Mouse (Mus musculus) adrenal gland, postnatal 10 days (tissue): ENCODE results near the gene Cep55. TPM values are rescaled to one million over a fixed set of nuclear protein-coding genes. Genes with fewer than 3 reads are reported as not detected.

Source experiments
- DNase-seq: peaks from one replicate; pipeline ENCODE4 v3.0.0; 2021; ENCODE audit warnings: mixed read lengths
- long read RNA-seq, 2 experiments: library from polyadenylated mRNA; stranded (forward); transcript quantifications; one replicate each; pipeline ENCODE4 v2.0.0; 2021
- total RNA-seq, 2 experiments: library from RNA; stranded (reverse); gene quantifications; 2 replicates each; pipeline ENCODE4 v1.2.3; 2021

Gene Cep55
- total RNA-seq: 1 to 10 TPM; 7.1 to 7.7 TPM
- long read RNA-seq, experiment 1, partial matches to known transcripts: 2 of 13 reads
- long read RNA-seq, experiment 1, other reads (novel, unspliced or antisense): 10 of 13 reads
- long read RNA-seq, experiment 2, partial matches to known transcripts: 0 of 11 reads
- long read RNA-seq, experiment 2, other reads (novel, unspliced or antisense): 10 of 11 reads

DNA sequence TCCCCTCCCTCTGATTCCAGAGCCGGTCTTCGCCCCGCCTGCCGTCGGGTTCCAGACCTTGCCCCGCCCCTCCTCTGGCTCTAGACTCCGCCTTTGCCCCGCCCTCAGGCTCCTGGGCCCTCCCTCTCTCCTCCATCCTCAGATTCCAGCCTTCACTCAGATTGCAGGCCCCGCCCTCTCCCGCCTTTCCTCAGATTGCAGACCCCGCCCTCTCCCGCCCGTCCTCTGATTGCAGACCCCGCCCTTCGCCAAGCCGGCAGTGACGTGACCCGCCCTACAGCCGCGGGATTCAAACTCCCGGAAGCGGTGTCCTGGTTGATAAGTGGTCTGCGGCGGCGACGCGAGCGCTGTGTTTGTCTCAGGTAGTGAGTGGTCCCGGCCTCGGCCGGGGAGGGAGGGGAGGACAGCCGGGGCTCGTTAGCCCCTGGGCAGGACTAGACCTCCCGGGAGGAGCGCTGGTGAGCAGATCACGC is at the start of gene Cep55:
Gene Cep55 (plus strand): TSS at position 292 of the 473 bp plus-strand sequence.
- DNase-seq: peak; percentile 97

DNA sequence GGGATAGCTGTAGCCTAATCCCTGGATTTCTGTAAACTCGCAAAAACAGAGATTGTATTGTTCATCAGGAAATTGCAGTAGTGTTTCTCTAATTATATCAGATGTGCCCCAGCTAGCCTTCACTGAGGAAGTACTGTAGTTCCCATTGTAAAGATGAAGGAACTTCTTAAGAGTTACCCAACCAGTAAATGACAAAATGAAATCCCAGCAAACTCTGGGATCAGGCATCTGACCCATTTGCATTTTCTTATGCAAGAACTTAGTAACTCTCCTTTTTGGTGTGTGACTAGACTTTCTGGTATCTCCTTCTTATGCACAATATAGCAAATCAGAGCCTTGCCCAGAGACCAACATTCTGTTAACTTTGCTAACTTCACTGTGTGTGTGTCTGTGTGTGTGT is 43.4 kb upstream of the Cep55 start:
- DNase-seq: no peak

DNA sequence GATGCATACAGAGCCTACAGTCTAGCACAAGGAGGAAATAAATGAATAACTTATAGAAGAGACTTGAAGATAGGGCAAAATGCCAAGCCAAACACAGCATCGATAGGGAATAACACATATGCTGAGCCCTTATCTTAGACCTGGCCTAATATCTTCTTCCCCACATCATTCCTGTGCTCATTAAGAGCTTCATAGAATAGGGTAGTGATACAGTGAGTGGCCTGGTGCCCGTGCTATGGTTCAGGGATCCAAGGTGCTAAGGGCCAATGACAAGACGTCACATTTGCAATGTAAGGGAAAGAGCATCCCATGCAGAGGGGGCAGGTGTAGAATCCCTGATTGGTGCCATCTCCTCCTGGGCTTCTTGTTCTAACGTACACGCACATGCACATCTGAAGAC is 40.4 kb upstream of the Cep55 start:
- no peak for DNase-seq

DNA sequence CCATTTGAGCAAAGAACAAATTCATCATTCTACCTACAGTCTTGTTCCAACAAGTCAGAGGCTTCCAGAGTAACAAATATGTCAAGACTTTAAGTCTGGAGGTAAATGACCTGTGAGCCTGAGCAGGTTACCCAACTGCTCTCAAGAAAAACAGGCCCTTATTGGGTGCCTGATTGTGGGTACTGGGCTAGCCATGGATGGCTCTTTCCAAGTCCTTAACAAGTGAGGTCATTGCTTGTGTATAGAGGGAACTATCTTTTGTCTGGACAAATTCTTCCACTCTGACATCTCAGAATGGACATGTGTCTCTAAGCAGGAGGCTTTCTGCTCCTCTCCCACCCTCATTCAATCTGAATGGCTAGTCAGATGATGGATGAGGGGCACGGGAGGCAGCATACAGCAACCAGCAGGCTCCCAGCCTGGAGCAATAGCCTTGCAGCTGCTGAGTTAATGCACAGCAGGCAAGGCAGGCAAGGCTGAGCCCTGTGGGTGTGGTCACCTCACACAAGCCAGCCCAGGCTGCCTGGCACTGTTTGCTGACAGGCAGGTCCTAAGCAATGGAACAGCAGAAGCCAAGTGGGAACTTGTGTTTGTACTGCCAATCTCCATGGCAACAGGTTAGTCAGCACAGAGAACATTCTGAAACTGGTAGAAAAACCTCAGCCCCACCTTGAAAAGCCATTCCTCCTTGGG is 39.5 kb upstream of the Cep55 start:
- DNase-seq: peak; percentile 78

DNA sequence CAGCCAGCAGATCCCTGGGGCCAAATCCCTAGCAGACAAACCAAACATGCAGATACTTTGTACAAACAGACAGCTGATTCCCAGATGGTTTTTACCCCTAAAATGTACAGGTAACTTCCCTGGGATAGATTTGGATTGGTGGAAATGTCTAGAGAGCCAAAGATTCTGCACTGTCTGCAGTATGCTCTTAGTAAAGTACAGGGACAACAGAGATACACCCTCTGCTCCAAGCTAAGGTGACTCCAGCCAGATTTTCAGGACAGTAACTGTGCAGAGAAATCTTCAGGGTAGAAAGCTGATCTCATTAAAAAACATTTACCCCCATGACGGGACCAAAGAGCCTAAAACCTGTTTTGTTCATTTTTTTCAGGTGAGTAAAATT is 38.9 kb upstream of the Cep55 start:
- no peak for DNase-seq

DNA sequence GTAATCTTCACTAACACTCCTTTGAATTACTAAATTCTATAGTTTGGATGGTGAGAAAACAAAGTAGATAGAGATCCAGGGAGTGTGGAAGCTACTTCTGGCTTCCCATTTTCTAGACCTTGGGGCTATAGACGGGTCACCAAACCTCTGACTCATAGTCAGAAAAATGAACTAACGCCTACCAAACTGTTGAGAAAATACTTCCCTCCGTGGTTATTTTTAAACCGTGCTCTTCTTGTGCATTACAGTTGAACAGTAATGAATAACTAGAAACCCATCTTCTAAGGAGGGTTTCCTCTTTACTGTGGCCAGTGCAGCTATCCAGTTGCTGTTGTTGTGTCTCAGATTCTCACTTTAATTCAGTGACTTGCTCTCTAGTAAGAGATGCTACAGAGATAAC is 32.1 kb upstream of the Cep55 start:
- DNase-seq: no peak

DNA sequence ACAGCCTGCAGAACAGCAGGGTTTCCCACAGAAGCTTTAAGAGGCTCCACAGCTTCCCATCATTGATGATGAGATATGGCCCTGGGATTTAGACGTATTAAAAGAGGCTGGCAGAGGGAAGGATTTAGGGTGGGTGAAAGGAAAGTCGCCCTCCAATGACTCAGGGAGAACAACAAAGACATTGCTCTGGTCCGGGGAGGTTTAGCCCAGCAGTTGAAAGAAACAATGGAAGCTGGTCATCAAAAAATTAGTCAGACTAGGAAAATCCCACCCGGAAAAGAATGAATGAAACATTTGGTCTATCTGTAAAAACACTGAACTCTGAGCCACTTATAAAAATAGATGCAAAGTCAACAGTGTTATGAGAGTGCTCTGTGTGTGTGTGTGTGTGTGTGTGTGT is 31.2 kb upstream of the Cep55 start:
- no peak for DNase-seq

DNA sequence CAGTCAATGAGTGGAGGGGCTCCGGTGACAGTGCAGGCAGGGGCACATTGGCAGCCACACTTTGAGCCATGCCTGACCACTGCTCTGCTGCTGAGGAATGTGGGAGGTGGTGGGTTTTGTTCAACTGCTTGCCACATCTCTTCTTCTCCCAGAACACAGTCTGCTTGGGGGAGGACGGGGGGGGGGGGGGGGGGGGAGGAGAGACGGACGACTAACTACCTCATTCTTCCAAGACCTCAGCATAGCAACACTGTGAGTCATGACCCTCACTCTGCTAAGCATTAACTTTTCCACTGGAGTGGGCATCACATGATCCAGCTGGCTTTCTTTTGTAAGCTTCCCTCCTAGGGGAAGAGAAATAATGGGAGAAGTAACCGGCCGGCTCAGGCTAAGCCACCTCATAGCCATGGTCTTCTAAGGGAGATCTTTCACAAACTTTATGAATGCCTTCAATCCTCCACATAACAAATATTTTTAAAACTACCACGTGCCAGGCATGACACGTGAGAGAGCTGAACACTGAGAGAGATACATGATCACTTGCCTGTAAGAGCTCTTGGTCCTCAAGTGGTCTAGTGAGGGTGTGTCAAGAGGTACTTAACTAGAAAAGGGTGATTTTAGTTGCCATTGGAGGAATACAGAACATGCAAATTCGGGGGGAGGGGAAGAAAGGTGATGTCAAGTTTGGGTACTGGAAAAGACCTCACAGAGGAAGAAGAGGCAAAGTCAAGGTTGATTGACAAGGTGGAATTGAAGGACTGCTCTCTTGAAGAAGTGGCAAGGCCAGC is 29.4 kb upstream of the Cep55 start:
- DNase-seq: peak; percentile 35

DNA sequence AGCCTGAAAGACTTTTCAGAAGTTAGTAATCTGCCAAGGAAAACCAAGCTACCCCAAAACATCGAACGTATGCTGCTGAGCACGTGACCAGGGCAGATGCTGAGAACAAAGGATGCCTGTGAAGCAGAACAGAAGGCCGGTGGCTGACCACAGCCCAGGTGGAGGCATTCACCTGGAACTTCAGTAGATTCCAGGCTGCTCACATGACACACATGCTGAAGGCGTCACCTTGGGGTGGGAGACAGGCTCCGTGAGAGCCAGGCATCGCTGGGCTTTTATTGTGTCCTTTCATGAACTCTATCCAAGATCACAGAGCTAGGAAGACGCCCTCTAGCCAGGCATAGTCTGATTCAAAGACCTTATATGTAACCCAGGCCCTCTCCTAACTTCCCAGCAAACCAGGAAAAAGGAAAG is 28.6 kb upstream of the Cep55 start:
- DNase-seq: no peak

DNA sequence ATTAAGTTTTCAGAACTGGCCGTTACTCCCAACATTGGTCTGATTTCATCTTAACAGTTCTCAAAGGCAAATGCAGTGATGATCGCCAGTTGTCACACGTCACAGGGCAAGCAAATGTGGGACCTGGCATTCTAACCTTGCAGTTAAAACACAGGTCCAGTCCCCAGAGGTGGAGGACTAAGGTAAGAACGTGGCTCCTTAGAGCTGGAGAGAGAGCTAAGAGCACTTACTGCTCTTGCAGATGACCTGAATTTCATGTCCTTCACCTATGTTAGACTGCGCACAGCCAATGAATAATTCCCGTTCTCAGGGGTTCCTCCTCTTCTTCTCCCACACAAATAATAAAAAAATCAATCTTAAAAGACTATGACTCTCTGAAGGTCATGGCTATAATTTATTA is 27.4 kb upstream of the Cep55 start:
- DNase-seq: no peak

DNA sequence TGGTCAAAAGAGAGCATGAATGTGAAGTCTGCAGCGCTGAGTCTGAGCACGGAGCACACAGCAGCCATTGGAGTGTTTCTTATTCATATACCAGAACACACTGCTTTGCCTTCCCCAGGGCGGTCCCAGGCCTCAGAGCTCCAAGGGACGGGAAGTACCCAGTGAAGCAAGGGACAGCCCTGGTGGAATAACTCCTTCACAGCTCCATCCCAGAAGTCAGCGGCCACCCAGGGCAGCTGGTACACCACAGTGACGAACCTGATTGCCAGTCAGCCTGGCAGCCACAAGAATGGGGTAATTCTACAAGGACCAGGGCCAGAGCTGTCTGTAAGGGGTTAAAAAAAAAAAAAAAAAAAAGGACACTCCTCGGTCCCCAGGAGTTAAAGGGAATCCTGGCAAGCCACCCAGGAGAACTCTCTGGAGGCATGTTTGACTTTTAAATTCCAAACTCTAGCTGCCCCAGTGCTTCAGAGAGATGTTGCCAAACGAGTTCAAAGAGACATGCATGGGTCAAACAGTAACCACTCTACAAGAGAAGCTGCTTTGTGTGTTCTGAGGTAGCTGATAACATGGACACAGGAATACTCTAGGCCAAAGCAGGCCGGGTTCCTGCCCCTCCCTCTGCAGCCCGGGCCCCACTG is 26.8 kb upstream of the Cep55 start:
- DNase-seq: peak; percentile 55

DNA sequence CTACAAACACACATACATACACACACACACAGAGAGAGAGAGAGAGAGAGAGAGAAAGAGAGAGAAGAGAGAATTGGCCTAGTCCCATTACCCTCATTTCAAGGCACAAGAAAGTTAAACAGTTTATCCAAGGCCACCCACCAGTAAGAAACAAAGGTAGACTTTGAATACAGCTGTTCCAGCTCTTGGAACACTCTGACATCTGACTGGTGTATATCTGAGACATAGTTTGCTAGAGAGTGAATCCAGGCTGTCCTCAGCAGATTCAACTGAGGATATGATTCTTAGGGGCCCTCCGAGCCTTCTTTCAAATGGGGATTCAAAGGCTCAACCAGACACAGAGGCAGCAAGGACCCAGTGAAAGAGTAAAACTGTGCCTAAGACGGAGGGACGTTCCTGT is 25.5 kb upstream of the Cep55 start:
- DNase-seq: no peak

DNA sequence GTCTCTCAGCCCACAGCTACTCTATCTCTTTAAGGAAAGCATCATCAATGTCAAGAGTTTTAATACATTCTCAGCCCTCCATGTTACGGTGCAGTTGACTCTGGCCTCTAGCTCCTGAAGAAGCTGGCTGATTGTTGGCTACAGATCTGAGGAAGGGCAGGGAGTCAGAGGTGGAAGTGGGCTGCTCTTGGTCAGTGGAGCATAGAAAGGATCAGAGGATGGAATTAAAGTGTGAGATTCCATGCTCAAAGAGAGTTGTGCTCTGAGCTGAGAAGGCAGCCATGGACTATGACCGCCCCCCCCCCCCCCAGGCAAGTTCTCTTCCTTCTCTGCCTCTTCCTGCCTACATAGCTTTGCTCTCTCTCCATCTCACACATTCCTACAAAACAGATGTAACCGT is 24.9 kb upstream of the Cep55 start:
- no peak for DNase-seq

DNA sequence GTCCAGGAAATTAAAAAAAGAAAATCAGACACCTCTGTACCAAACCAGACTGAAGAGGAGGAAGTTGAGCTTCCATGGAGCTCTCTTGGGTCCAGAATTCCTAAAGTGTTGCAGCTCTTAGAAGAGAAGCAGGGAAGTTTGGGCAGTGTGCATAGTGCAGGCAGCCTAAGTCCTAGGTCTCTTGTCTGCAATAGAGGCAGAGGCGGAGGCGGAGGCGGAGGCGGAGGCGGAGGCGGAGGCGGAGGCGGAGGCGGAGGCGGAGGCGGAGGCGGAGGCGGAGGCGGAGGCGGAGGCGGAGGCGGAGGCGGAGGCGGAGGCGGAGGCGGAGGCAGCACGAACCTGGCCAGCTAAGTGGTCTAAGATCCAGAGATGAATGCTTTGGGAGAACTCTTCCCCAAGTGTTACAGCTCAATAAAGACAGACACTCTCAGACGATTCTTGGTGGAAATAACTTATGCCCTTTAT is 24.1 kb upstream of the Cep55 start:
- DNase-seq: peak; percentile 77

DNA sequence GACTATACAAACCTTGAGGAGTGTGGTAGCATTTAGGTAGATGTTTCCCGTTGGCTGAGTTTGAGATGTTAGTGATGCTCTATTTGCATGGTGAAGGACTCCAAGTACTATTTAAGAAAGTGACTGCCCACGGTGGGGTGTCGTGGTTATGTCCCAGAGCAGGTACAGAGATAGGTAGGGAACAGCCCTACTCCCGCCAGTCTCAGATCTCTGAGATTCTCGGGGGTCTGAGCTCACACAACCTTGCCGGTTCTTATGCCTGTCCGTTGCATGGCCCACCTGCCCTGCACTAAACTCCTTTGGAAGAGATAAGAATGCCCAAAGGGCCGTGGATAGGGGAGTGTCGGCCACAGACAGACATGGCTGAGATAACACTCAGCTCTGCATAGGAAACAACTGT is 23.7 kb upstream of the Cep55 start:
- no peak for DNase-seq

DNA sequence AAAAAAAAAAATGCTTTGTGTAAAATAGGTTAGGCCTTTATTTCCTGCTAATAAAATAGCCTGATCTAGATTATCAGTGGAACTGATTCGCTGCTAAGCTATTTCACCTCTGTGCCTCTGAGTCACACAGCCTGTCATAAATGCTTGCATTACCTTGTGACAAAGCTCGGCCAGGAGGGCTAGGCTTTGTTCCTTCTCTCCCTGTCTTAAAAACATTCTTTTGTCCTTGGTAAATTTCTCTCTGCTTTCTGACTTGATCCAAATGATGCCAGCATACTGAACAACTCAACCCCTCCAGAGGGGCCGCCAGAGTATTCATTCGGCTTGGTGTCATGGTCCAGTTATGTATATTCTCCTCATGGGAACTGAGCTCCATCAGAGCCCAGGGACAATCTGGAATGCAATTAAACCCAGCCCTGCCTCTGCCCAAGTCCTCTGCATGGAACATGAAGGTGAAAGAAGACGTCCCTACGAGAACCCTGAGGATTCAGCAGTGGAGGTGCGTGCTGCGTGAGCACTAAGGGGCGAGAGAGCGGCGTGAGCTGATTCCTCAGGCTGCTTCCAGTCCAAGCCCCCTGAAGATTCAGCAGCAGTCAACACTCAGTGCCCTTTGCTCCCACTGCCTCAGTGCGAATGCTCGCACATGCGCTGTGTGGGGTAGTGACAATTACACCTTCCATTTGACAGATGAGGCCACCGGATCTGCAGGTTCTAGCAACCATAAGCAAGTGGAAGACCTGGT is 21.6 kb upstream of the Cep55 start:
- DNase-seq: no peak

DNA sequence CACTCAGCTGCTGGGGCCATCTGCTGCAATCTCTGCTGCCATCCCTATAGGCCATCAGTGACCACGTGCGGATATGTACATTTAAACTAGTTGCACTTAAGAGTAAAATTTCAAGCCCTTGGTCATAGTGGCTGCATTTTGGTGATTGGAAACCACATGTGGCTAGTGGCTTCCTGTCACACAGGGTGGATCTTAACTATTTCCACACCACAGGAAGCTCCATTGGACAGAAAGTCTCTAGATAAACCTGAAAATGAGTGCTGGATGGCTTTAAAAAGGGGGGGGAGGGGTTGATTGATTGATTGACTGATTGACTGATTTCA is 21.1 kb upstream of the Cep55 start:
- DNase-seq: no peak

DNA sequence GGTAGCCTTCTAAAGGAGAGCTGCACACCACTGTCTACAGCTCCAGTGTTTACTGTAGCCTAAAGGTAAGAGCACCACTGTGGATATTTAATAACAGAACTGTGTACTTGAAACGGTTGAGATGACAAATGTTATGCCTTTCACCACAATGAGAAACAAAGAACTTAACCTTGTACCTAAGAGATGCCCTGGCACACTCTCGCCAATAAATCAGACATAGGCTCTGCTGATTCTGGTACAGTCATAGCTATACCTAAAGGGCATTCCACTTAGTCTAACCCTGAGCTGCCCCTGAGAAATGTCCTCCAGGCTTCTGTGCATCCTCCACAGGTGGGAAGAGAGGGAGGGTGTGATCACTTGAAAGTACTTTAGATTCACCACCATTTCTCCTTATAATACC is 20.1 kb upstream of the Cep55 start:
- peak; percentile 37 for DNase-seq

DNA sequence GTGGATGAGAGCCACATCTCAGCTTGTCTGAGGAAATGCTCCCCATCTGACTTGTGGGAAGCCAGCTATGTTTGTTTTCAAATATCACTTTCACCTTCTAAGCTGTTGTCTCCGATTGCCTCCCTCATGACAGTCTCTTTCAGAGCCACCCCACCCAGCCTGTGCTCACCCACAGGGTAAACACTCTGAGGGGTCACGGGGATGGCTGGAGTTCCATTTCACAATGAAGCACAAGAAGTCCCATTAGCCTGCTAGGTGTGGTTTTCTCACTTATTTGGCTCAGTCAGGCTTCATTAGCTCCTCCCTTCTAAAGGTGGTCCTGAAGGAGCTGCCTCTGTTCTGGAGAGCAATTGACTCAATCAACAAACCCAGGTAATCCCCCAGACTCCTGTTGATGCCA is 19.0 kb upstream of the Cep55 start:
- no peak for DNase-seq

DNA sequence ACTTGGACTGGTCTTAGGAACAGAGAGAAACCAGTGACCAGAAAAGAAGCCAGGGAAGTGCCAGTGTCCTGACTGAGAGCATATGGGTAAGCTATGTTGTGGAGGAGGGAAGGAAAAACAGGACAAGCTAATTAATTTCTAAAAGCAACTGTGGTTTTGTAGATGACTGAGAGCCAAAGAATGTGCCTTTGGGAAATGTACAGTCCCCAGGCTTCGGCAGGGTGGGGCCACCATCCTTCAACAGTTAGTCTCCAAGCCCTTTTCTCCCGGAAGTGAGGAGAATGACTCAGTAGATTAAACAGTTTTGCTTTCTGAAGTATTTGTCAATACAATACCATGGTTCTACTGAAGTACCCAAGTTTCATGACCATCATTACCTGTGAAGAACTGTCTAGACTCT is 16.5 kb upstream of the Cep55 start:
- DNase-seq: no peak

DNA sequence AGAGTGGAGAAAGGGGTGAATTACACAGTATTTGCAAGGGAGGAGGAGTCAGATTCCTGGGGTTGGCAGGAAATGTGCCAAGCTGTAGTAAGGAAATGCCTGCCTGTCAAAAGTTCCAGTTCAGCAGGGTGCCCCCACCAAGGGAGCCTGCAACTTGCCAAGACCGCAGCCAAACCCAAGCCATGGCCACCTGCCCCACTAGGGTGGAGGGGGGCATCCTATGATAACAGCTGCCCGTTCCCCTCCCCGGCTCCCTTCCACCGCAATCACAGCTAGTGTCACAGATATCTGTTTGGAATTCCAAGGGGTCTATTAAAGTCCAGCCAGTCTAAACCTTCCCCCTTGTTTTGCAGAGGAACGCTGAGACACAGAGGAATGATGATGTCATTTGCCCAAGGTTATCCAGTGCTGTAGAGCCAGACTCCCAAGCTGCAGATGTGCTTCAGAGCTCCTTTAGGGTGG is 12.5 kb upstream of the Cep55 start:
- DNase-seq: peak; percentile 20

DNA sequence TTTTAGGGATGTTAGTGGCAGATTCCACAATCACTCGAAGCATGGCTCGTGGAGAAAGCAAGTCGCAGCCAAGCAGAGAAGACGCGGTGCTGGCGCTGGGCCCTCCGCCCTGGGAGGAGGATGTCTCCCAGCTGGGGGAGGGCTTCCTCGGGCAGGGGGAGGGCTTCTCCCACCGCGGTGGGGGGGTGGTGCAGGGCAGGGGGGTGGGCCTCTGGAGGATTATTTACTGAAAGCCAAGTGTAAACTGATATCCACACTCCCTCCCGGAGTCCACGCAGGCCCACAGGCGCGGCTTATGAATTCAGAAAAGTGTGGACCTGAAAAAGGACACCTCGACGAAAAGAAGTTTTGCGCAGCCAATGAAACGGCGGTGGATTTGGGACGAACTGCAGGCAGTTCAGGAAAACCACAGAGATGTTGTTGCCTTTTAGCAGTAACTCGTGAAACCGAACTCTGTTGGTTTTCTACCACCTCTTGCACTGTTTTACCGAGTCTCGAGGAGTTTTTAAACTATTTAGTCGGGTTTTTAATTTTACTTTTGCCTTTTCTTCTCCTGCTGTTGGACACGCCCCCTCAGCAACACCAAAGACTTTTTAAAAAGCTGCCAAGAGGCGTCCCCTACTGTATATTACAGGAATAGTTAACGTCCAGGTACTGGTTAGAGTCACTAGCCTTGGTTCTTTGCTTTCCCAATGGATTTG is 11.4 kb upstream of the Cep55 start, which contains the start of gene Myof:
Gene Myof (minus strand): TSS at position 297 of the 701 bp plus-strand sequence.
- peak; percentile 59 for DNase-seq
